Mouse (Mus musculus): ENCODE measurements around the gene Cd83. TPM values are rescaled to one million over a fixed set of nuclear protein-coding genes. Genes with fewer than 3 reads are reported as not detected.

Gene Cd83
- polyA plus RNA-seq, 1 experiment from 2014 or later: 8.8 TPM

GRCm38 (mm10) chr13:43807272-43807675 is 22.7 kb downstream of the Cd83 start:
- Histone ChIP-seq H3K9ac (ENCODE audit: low read depth, low read length) (no peak overlapping the region), H3K27ac (replicated peaks; ENCODE audit: low read depth, low read length) (no peak overlapping the region; the same call in 1 of the 2 replicates), H3K36me3 (ENCODE audit: control insufficient read depth, insufficient read depth, low read length) (no peaks in the 10 kb centered on the region), H3K4me3 (ENCODE audit: low read depth, low read length) (no peak overlapping the region), H3K27me3 (replicated peaks; ENCODE audit: control insufficient read depth, insufficient read depth, low read length) (no peaks in the 10 kb centered on the region), H3K9me3 (ENCODE audit: control insufficient read depth, low read length) (no peaks in the 10 kb centered on the region), H3K4me2 (ENCODE audit: low read depth, low read length) (no peak overlapping the region), H3K4me1 (ENCODE audit: control insufficient read depth, insufficient read depth, low read length) (no peaks in the 10 kb centered on the region)
- no peak for DNase-seq (ENCODE audit: low spot score)
- 78% methylated on average over 3 of the region's 3 CpGs for WGBS
- no peak; the same call in 1 of the 2 replicates for ATAC-seq (ENCODE audit: low read depth)

DNA sequence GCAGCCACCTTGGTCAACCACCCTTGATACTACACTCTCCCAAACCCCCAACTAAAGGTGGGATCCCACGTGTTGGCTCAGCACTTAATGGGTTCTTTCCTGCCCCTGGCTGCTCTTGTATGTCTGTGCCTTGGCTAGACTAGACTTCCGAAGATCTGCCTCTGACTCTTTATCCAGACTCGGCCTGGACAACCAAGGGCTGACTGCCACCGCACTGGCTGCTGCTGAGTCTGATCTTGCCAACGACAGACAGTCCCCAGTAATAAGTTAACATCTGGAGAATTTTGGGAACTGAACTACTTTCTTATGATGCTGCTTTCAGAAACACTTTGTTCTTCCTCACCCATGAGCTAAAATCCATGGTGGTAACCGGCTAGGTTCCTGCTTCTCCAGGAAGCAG is 26.0 kb downstream of the Cd83 start:
- WGBS: 76% methylated on average over 6 of the region's 6 CpGs
- DNase-seq (ENCODE audit: low spot score) (no peak), ATAC-seq (ENCODE audit: low read depth) (no peak)
- H3K9ac ChIP-seq (ENCODE audit: low read depth, low read length): no peak overlapping the region
- H3K4me3 ChIP-seq (ENCODE audit: low read depth, low read length): no peak overlapping the region
- H3K4me1 ChIP-seq (ENCODE audit: control insufficient read depth, insufficient read depth, low read length): no peaks in the 10 kb centered on the region
- no peaks in the 10 kb centered on the region for H3K36me3 ChIP-seq (ENCODE audit: control insufficient read depth, insufficient read depth, low read length)
- no peaks in the 10 kb centered on the region for H3K27me3 ChIP-seq (replicated peaks; ENCODE audit: control insufficient read depth, insufficient read depth, low read length)
- H3K4me2 ChIP-seq (ENCODE audit: low read depth, low read length): no peak overlapping the region
- H3K27ac ChIP-seq (replicated peaks; ENCODE audit: low read depth, low read length): no peak overlapping the region
- H3K9me3 ChIP-seq (ENCODE audit: control insufficient read depth, low read length): no peaks in the 10 kb centered on the region

DNA sequence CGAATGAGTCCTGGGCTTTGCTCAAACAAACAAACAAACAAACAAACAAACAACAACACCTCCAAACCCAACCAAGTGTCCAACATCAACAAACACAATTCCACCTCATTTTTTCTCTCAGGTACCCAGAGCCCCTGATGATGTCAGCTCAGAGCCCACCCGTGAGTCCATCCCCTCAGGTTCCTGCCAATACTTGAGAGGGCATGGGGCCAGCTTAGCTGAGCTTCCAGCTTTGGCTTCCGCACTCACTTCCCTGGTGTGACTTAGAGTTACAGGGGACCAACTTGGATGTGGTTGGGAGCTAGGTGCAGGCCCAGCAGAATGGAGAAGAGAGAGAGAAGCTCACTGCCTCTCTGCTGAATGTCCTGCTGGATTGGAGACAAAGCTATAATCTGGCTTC is 27.3 kb downstream of the Cd83 start:
- no peak overlapping the region for H3K27ac ChIP-seq (replicated peaks; ENCODE audit: low read depth, low read length)
- no peak overlapping the region for H3K4me2 ChIP-seq (ENCODE audit: low read depth, low read length)
- ATAC-seq (ENCODE audit: low read depth): no peak
- no peaks in the 10 kb centered on the region for H3K4me1 ChIP-seq (ENCODE audit: control insufficient read depth, insufficient read depth, low read length)
- no peak overlapping the region for H3K9ac ChIP-seq (ENCODE audit: low read depth, low read length)
- no peaks in the 10 kb centered on the region for H3K9me3 ChIP-seq (ENCODE audit: control insufficient read depth, low read length)
- H3K36me3 ChIP-seq (ENCODE audit: control insufficient read depth, insufficient read depth, low read length): no peaks in the 10 kb centered on the region
- WGBS: 90% methylated on average over 3 of the region's 3 CpGs
- no peak overlapping the region for H3K4me3 ChIP-seq (ENCODE audit: low read depth, low read length)
- no peak for DNase-seq (ENCODE audit: low spot score)
- no peaks in the 10 kb centered on the region for H3K27me3 ChIP-seq (replicated peaks; ENCODE audit: control insufficient read depth, insufficient read depth, low read length)

DNA sequence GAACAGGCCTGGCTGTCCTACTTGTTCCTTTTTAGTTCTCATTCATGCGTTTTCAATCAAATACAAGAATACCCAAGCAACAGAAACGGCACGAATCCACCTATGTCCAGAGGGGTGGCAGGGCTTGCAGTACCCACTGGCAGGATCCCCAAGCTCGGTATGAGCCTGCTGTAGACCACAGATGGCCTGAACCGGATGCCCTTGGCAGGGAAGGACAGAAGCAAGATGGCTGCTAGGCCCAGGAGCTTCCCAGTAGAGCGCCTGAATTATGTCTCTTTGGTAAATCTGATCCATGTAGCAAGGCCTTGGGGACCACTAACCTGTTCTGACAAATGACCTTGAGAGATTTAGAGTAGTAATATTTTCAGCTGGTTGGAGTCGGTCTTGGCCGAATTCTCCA is 28.9 kb downstream of the Cd83 start:
- H3K27me3 ChIP-seq (replicated peaks; ENCODE audit: control insufficient read depth, insufficient read depth, low read length): no peaks in the 10 kb centered on the region
- no peak overlapping the region for H3K27ac ChIP-seq (replicated peaks; ENCODE audit: low read depth, low read length)
- no peaks in the 10 kb centered on the region for H3K4me1 ChIP-seq (ENCODE audit: control insufficient read depth, insufficient read depth, low read length)
- 82% methylated on average over 8 of the region's 8 CpGs for WGBS
- H3K36me3 ChIP-seq (ENCODE audit: control insufficient read depth, insufficient read depth, low read length): no peaks in the 10 kb centered on the region
- ATAC-seq (ENCODE audit: low read depth) (no peak), DNase-seq (ENCODE audit: low spot score) (no peak)
- no peak overlapping the region for H3K4me3 ChIP-seq (ENCODE audit: low read depth, low read length)
- H3K4me2 ChIP-seq (ENCODE audit: low read depth, low read length): no peak overlapping the region
- H3K9me3 ChIP-seq (ENCODE audit: control insufficient read depth, low read length): no peaks in the 10 kb centered on the region
- no peak overlapping the region for H3K9ac ChIP-seq (ENCODE audit: low read depth, low read length)

DNA sequence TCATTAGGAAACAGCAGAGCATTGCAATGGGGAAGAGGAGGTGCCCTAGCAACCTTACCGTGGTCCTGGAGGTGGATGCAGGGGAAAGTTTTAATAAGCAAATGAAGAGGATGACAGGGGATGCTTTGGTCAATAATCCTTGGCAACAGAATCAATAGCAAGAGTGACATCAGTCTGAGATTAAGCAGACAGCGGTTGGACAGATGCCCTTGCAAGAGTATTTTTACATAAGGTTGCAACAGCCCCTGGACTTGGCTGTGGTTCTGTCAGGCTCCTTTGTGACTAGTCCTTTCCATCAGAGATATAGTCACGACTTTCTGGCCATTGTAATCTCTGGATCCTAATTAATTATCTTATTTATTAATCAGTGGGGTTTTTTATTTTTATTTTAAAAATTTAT is 32.9 kb downstream of the Cd83 start:
- Histone ChIP-seq H3K36me3 (ENCODE audit: control insufficient read depth, insufficient read depth, low read length) (no peaks in the 10 kb centered on the region), H3K4me2 (ENCODE audit: low read depth, low read length) (no peak overlapping the region), H3K9ac (ENCODE audit: low read depth, low read length) (no peak overlapping the region), H3K4me1 (ENCODE audit: control insufficient read depth, insufficient read depth, low read length) (no peaks in the 10 kb centered on the region), H3K9me3 (ENCODE audit: control insufficient read depth, low read length) (no peaks in the 10 kb centered on the region), H3K27ac (replicated peaks; ENCODE audit: low read depth, low read length) (no peak overlapping the region), H3K27me3 (replicated peaks; ENCODE audit: control insufficient read depth, insufficient read depth, low read length) (no peaks in the 10 kb centered on the region), H3K4me3 (ENCODE audit: low read depth, low read length) (no peak overlapping the region)
- ATAC-seq (ENCODE audit: low read depth) (no peak), DNase-seq (ENCODE audit: low spot score) (no peak)
- 82% methylated on average over 3 of the region's 3 CpGs for WGBS

DNA sequence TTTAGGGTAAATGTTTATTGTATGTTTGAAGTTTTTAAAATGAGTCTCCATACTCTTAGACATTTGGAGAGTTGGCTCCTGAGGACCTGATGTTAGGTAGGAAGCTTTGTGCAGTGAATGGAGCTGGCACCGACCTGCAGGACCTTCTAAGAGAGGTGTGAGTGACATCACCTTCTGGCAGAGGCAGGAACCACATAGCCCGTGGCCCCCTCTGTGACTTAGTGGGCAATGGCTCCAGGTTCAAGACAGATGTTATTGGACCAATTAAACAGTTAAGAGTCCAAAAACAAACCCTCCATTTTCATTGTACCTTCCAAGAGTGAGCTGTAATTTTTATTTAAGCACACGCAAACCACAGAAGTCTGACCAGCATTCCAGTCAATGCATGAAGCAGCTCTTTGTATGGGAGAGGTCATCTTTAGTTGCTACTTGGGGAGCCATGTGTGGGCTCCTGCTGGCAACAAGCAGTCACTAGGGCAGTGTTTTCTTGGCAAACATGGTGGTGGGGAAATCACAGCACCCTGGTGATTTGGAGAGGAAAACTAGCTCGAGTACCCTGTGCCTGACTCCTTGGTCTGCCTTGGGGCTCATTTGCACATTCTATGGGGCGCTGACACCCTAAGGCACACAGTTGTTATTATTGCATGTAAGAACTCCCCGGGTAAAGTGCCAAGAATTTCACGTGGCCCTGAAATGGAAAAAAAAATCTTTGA is 33.9 kb downstream of the Cd83 start:
- ATAC-seq (ENCODE audit: low read depth) (no peak), DNase-seq (ENCODE audit: low spot score) (no peak)

GRCm38 (mm10) chr13:43819020-43819310 is 34.4 kb downstream of the Cd83 start:
- no peak overlapping the region for H3K4me3 ChIP-seq (ENCODE audit: low read depth, low read length)
- ATAC-seq (ENCODE audit: low read depth): no peak
- H3K27ac ChIP-seq (replicated peaks; ENCODE audit: low read depth, low read length): no peak overlapping the region
- no peaks in the 10 kb centered on the region for H3K9me3 ChIP-seq (ENCODE audit: control insufficient read depth, low read length)
- H3K27me3 ChIP-seq (replicated peaks; ENCODE audit: control insufficient read depth, insufficient read depth, low read length): no peaks in the 10 kb centered on the region
- no peaks in the 10 kb centered on the region for H3K36me3 ChIP-seq (ENCODE audit: control insufficient read depth, insufficient read depth, low read length)
- no peak overlapping the region for H3K4me2 ChIP-seq (ENCODE audit: low read depth, low read length)
- 77% methylated on average over 6 of the region's 6 CpGs for WGBS
- H3K4me1 ChIP-seq (ENCODE audit: control insufficient read depth, insufficient read depth, low read length): no peaks in the 10 kb centered on the region
- no peak overlapping the region for H3K9ac ChIP-seq (ENCODE audit: low read depth, low read length)
- no peak for DNase-seq (ENCODE audit: low spot score)

More for the DNA sequence above, 33.9 kb downstream of the Cd83 start:
- no peaks in the 10 kb centered on the region for H3K27me3 ChIP-seq (replicated peaks; ENCODE audit: control insufficient read depth, insufficient read depth, low read length)
- H3K36me3 ChIP-seq (ENCODE audit: control insufficient read depth, insufficient read depth, low read length): no peaks in the 10 kb centered on the region
- no peak overlapping the region for H3K4me3 ChIP-seq (ENCODE audit: low read depth, low read length)
- no peak overlapping the region for H3K27ac ChIP-seq (replicated peaks; ENCODE audit: low read depth, low read length)
- H3K9ac ChIP-seq (ENCODE audit: low read depth, low read length): no peak overlapping the region
- no peak overlapping the region for H3K4me2 ChIP-seq (ENCODE audit: low read depth, low read length)
- H3K9me3 ChIP-seq (ENCODE audit: control insufficient read depth, low read length): no peaks in the 10 kb centered on the region
- no peaks in the 10 kb centered on the region for H3K4me1 ChIP-seq (ENCODE audit: control insufficient read depth, insufficient read depth, low read length)
- WGBS: 55% methylated on average over 7 of the region's 7 CpGs

DNA sequence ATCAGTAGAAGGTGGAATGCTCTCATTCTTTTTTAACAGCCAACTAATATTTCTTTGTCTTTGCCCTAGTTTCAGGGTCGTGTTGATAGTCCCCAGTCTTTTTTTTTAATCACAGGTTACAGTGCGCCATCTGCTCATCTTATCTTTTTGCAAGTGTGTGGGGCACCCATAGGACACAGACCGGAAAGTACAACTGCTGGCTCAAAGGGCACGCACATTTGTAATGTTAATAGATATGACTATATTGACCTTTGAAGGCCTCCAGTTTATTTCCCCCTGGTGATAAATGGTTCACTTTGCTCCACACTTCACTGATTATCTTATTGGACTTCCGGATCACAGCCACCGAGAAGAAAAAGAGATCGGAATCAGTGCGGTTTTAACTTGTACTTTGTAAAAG is 35.5 kb downstream of the Cd83 start:
- no peaks in the 10 kb centered on the region for H3K4me1 ChIP-seq (ENCODE audit: control insufficient read depth, insufficient read depth, low read length)
- no peaks in the 10 kb centered on the region for H3K36me3 ChIP-seq (ENCODE audit: control insufficient read depth, insufficient read depth, low read length)
- DNase-seq (ENCODE audit: low spot score) (no peak), ATAC-seq (ENCODE audit: low read depth) (no peak)
- no peak overlapping the region for H3K4me3 ChIP-seq (ENCODE audit: low read depth, low read length)
- H3K27ac ChIP-seq (replicated peaks; ENCODE audit: low read depth, low read length): no peak overlapping the region
- WGBS: 91% methylated on average over 8 of the region's 8 CpGs
- H3K9ac ChIP-seq (ENCODE audit: low read depth, low read length): no peak overlapping the region
- no peak overlapping the region for H3K4me2 ChIP-seq (ENCODE audit: low read depth, low read length)
- H3K9me3 ChIP-seq (ENCODE audit: control insufficient read depth, low read length): no peaks in the 10 kb centered on the region
- H3K27me3 ChIP-seq (replicated peaks; ENCODE audit: control insufficient read depth, insufficient read depth, low read length): no peaks in the 10 kb centered on the region

DNA sequence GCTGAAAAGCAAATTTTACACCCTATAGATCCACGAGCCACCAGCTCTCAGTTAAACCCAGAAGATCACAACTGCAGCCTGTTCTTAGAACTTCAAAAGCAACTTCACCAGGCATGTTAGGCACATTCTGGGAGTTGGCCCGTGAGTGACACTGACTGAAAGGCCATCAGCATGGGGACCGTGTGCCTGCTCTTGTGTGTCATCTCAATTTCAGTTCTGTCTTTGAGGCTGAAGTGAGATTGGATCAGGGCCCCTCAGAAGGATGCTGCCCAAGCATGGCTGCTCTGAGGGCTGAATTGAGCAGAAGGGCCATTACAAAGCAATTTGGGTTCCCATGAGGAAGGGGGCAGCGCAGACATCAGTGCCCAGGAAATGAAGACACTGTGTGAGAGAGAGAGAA is 37.7 kb downstream of the Cd83 start:
- no peak for DNase-seq (ENCODE audit: low spot score)
- no peak for ATAC-seq (ENCODE audit: low read depth)
- H3K27me3 ChIP-seq (replicated peaks; ENCODE audit: control insufficient read depth, insufficient read depth, low read length): no peaks in the 10 kb centered on the region
- H3K9ac ChIP-seq (ENCODE audit: low read depth, low read length): no peak overlapping the region
- H3K36me3 ChIP-seq (ENCODE audit: control insufficient read depth, insufficient read depth, low read length): no peaks in the 10 kb centered on the region
- H3K27ac ChIP-seq (replicated peaks; ENCODE audit: low read depth, low read length): no peak overlapping the region
- no peak overlapping the region for H3K4me2 ChIP-seq (ENCODE audit: low read depth, low read length)
- H3K4me3 ChIP-seq (ENCODE audit: low read depth, low read length): no peak overlapping the region
- H3K9me3 ChIP-seq (ENCODE audit: control insufficient read depth, low read length): no peaks in the 10 kb centered on the region
- no peaks in the 10 kb centered on the region for H3K4me1 ChIP-seq (ENCODE audit: control insufficient read depth, insufficient read depth, low read length)
- WGBS: 81% methylated on average over 4 of the region's 4 CpGs

Data from embryonic facial prominence, embryonic 14.5 days (tissue).